Mouse (Mus musculus): ENCODE results near the gene Itm2b. TPM values are rescaled to one million over a fixed set of nuclear protein-coding genes. Genes with fewer than 3 reads are reported as not detected.

Itm2b gene
- polyA plus RNA-seq, 1 experiment from 2014 or later: 945 TPM

Other genes with a start within 250 kb of the Itm2b start
- 13.9 and 16.1 TPM in 2 replicates for gene Lpar6, start 147.4 kb downstream of the Itm2b start, polyA plus RNA-seq (2015; fragmentation: Nextera tagmentation; extraction: Ambion mirVana)
- gene Rb1, start 59.5 kb downstream of the Itm2b start, polyA plus RNA-seq (2015; fragmentation: Nextera tagmentation; extraction: Ambion mirVana): 22.9 and 26.0 TPM in 2 replicates
- 70.9 TPM in 2 replicates for gene Med4, start 124.7 kb upstream of the Itm2b start, polyA plus RNA-seq (2015; fragmentation: Nextera tagmentation; extraction: Ambion mirVana)
- gene Sucla2, start 140.0 kb upstream of the Itm2b start, polyA plus RNA-seq (2015; fragmentation: Nextera tagmentation; extraction: Ambion mirVana): 101 and 117 TPM in 2 replicates
- gene Nudt15, start 163.0 kb upstream of the Itm2b start, polyA plus RNA-seq (2015; fragmentation: Nextera tagmentation; extraction: Ambion mirVana): 4.5 and 6.5 TPM in 2 replicates

All from stomach, embryonic 15.5 days (tissue).